Mouse (Mus musculus) E14TG2a.4 (cell line): Measurements from ENCODE around the gene Zbtb32.

Source experiments
- CTCF ChIP-seq: conservative IDR thresholded peaks from 2 replicates; pipeline ENCODE4 v1.5.1; 2014; ENCODE audit warnings: low read length
- NANOG ChIP-seq: IDR thresholded peaks from 2 replicates; pipeline ENCODE4 v1.6.1; 2014; ENCODE audit warnings: borderline replicate concordance, low read length, mixed read lengths

GRCm38 (mm10) chr7:30563117-30563905 is 35.4 kb downstream of the Zbtb32 start, which contains the start of the genes U2af1l4, Gm49396 and Psenen:
- TF ChIP-seq CTCF = no peak
- TF ChIP-seq NANOG = no peak
